Mouse (Mus musculus): ENCODE results near the gene Magi3. TPM values are rescaled to one million over a fixed set of nuclear protein-coding genes. Genes with fewer than 3 reads are reported as not detected.

Gene Magi3
- 5.0 and 5.3 TPM in 2 replicates for polyA plus RNA-seq (2016; fragmentation: Nextera tagmentation; extraction: Ambion mirVana)

GRCm38 (mm10) chr3:104220295-104220965 lies at the start of gene Magi3:
TSS of gene Magi3 (minus strand) at chr3:104220374.
- Histone ChIP-seq H3K4me1 (0 out of 2 replicates have a peak, but pooled peaks cover 7% of the 10 kb centered on the region), H3K27ac (peak within 1 kb of the TSS; percentile 93), H3K27me3 (no peaks in the 10 kb centered on the region), H3K9ac (peak within 1 kb of the TSS; percentile 64), H3K4me2 (replicated peaks) (peak within 1 kb of the TSS; percentile 92), H3K36me3 (no peaks in the 10 kb centered on the region), H3K4me3 (peak within 1 kb of the TSS; percentile 75), H3K9me3 (no peaks in the 10 kb centered on the region)
- WGBS: under 1% methylated on average over 45 of the region's 46 CpGs
- ATAC-seq (ENCODE audit: insufficient number of reproducible peaks, insufficient read depth, low FRiP score, low TSS enrichment): peak; percentile 99

DNA sequence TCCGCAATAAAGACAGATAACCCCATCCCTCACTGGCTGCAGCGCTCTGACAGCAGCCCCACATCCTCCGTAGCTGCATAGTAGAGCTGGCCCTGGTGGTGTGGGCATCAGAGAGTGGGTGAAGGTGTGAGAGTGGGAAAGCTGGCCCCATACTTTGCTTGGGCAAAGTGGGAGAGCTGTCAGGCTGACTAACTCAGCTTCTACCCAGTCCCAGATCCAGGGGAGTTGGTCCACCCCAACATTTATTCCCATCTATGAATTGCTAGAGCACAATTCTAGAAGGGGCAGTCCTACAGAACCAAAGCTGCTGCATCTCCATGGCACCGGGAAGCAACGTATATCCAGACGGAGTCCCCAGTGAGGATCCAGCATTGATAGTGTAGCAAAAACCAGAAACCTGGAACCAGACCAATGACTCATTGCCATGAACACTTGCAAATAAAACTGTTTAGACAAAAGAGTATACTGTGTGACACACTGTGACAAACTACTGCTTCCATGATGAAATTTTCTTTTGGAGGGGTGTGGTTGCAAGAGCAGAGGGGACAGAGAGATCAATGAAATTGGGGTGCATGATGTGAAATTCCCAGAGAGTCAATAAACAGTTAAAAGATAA lies 44.5 kb upstream of the Magi3 start:
- Histone ChIP-seq H3K9me3 (no peaks in the 10 kb centered on the region), H3K27ac (no peak overlapping the region), H3K36me3 (no peaks in the 10 kb centered on the region), H3K4me1 (no peaks in the 10 kb centered on the region), H3K27me3 (no peaks in the 10 kb centered on the region), H3K9ac (no peak overlapping the region), H3K4me3 (no peak overlapping the region), H3K4me2 (replicated peaks) (no peak overlapping the region)
- 85% methylated on average over 6 of the region's 6 CpGs for WGBS
- no peak for ATAC-seq (ENCODE audit: insufficient number of reproducible peaks, insufficient read depth, low FRiP score, low TSS enrichment)

GRCm38 (mm10) chr3:104260221-104260620 lies 40.0 kb upstream of the Magi3 start:
- Histone ChIP-seq H3K36me3 (no peaks in the 10 kb centered on the region), H3K4me1 (no peaks in the 10 kb centered on the region), H3K27me3 (no peaks in the 10 kb centered on the region), H3K4me3 (no peak overlapping the region), H3K9me3 (no peaks in the 10 kb centered on the region), H3K4me2 (replicated peaks) (no peak overlapping the region), H3K9ac (no peak overlapping the region), H3K27ac (no peak overlapping the region)
- 80% methylated on average over 5 of the region's 5 CpGs for WGBS
- no peak for ATAC-seq (ENCODE audit: insufficient number of reproducible peaks, insufficient read depth, low FRiP score, low TSS enrichment)

GRCm38 (mm10) chr3:104259168-104259567 lies 39.0 kb upstream of the Magi3 start:
- H3K9ac ChIP-seq: no peak overlapping the region
- no peak for ATAC-seq (ENCODE audit: insufficient number of reproducible peaks, insufficient read depth, low FRiP score, low TSS enrichment)
- no peak overlapping the region for H3K4me2 ChIP-seq (replicated peaks)
- no peak overlapping the region for H3K27ac ChIP-seq
- 75% methylated on average over 4 of the region's 4 CpGs for WGBS
- H3K4me3 ChIP-seq: no peak overlapping the region
- H3K36me3 ChIP-seq: no peaks in the 10 kb centered on the region
- no peaks in the 10 kb centered on the region for H3K9me3 ChIP-seq
- H3K27me3 ChIP-seq: no peaks in the 10 kb centered on the region
- no peaks in the 10 kb centered on the region for H3K4me1 ChIP-seq

- Histone ChIP-seq H3K27ac (no peak overlapping the region), H3K27me3 (no peaks in the 10 kb centered on the region)
- 74% methylated on average over 3 of the region's 3 CpGs for WGBS
Observed at GRCm38 (mm10) chr3:104257041-104257440, 36.9 kb upstream of the Magi3 start.

DNA sequence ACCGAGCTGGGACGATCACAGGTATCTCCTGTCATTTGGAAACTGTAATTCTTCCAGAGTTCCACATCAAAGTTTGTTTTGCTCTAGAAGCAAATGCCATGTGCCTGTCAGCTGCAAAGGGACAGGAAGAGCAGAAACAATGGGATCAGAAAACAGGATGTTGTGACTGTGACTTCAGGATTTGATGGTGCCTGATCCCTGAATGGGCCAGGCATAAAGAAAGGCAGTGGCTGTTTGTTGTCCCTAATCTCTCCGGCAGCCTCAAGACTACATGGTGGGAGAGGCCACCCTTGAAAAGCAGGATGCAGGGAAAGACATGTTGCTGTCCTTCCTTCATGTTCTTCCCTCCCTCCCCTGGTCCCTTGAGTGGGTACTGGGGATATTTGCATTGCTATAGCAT lies 33.6 kb upstream of the Magi3 start:
- Histone ChIP-seq H3K4me2 (replicated peaks) (no peak overlapping the region), H3K4me1 (no peaks in the 10 kb centered on the region), H3K9me3 (no peaks in the 10 kb centered on the region), H3K27ac (no peak overlapping the region), H3K27me3 (no peaks in the 10 kb centered on the region), H3K9ac (no peak overlapping the region), H3K4me3 (no peak overlapping the region), H3K36me3 (no peaks in the 10 kb centered on the region)
- no peak for ATAC-seq (ENCODE audit: insufficient number of reproducible peaks, insufficient read depth, low FRiP score, low TSS enrichment)
- 44% methylated on average over 3 of the region's 3 CpGs for WGBS

More at GRCm38 (mm10) chr3:104257041-104257440, 36.9 kb upstream of the Magi3 start:
- Histone ChIP-seq H3K4me1 (no peaks in the 10 kb centered on the region), H3K4me3 (no peak overlapping the region), H3K9ac (no peak overlapping the region), H3K36me3 (no peaks in the 10 kb centered on the region), H3K9me3 (no peaks in the 10 kb centered on the region), H3K4me2 (replicated peaks) (no peak overlapping the region)
- no peak for ATAC-seq (ENCODE audit: insufficient number of reproducible peaks, insufficient read depth, low FRiP score, low TSS enrichment)

DNA sequence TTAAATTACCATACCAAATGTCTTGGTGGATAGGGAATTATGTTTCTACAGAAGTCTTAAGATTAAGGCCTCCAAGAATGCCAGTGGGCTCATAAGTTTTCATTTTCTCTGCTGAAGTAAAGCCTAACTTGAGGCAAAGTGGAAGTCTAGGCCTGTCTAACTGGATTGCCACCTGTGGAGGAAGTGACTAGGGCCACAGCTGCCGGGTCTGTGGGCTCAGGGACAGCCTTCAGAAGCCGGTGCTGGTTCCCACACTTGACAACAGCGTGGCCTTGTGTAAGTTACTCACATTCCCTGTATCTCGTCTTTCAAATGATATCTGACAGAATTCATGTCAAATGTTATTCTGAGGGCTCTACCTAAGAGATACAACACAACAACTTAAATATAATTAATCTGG lies 27.7 kb upstream of the Magi3 start:
- 60% methylated on average over 4 of the region's 4 CpGs for WGBS
- Histone ChIP-seq H3K36me3 (no peaks in the 10 kb centered on the region), H3K4me3 (no peak overlapping the region), H3K27ac (no peak overlapping the region), H3K9ac (no peak overlapping the region), H3K4me2 (replicated peaks) (no peak overlapping the region), H3K9me3 (no peaks in the 10 kb centered on the region), H3K4me1 (no peaks in the 10 kb centered on the region), H3K27me3 (no peaks in the 10 kb centered on the region; the same call in 1 of the 2 replicates)
- no peak for ATAC-seq (ENCODE audit: insufficient number of reproducible peaks, insufficient read depth, low FRiP score, low TSS enrichment)

DNA sequence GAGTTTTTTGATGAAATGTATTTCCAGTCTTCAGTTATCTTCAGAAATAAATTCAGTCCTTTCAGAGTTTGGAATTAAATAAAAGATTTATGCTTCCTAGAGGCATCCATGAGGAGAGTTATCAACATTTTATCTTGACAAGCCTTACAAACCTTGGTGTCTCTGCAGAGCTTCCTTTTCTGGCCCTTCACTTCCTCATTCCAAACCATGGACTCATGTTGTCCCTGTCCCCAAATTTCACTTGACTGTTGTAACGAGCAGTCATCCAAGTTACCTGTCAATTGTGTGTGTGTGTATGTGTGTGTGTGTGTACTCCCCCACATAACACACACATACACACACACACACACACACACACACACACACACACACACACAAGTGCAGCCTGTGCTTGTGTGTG lies 26.9 kb upstream of the Magi3 start:
- H3K9me3 ChIP-seq: no peaks in the 10 kb centered on the region
- ATAC-seq (ENCODE audit: insufficient number of reproducible peaks, insufficient read depth, low FRiP score, low TSS enrichment): no peak
- no peaks in the 10 kb centered on the region for H3K36me3 ChIP-seq
- WGBS: 82% methylated on average over 1 of the region's 1 CpGs
- H3K4me3 ChIP-seq: no peak overlapping the region
- no peak overlapping the region for H3K27ac ChIP-seq
- no peaks in the 10 kb centered on the region for H3K4me1 ChIP-seq
- no peaks in the 10 kb centered on the region; the same call in 1 of the 2 replicates for H3K27me3 ChIP-seq
- no peak overlapping the region for H3K4me2 ChIP-seq (replicated peaks)
- H3K9ac ChIP-seq: no peak overlapping the region

DNA sequence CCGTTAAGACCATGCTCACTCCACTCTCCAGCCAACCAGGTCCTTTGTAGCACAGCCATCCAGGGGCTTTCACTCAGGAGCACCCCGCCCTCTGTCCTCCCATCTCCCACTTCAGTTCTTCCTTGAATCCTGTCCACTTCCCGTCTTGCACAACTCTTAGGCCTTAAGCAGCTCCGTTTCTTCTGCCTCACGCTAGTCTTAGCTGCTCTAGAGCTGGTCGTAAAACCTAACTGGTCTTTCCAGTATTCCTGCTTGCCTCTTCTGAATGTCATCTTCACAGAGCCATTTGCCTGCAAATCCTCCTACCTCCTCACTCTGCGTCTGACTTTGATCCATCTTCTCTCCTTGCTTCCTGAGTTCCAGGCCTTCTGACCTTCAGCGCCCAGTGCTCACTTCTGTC lies 24.2 kb upstream of the Magi3 start:
- Histone ChIP-seq H3K9ac (no peak overlapping the region), H3K27me3 (no peaks in the 10 kb centered on the region; the same call in 1 of the 2 replicates), H3K4me2 (replicated peaks) (no peak overlapping the region), H3K4me1 (no peaks in the 10 kb centered on the region), H3K4me3 (no peak overlapping the region), H3K27ac (no peak overlapping the region), H3K9me3 (no peaks in the 10 kb centered on the region), H3K36me3 (no peaks in the 10 kb centered on the region)
- no peak for ATAC-seq (ENCODE audit: insufficient number of reproducible peaks, insufficient read depth, low FRiP score, low TSS enrichment)
- 87% methylated on average over 8 of the region's 8 CpGs for WGBS

DNA sequence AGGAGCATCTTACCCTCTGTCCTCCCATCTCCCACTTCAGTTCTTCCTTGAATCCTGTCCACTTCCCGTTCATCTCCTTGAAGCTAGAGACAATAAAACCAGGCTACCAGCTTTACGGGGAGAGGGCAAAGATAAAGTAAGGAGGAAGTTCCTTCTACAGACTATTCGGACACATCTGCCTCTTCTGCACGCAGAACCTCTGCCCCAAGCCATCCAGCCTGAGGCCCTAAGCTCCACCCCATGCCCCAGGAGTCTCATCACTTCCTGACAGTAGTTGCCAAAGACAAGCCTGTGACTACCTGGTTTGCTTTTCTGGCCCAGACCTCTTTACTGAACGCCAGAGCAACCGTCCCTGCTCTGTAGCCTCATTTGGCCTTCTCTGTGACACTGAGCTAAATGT lies 23.8 kb upstream of the Magi3 start:
- H3K4me3 ChIP-seq: no peak overlapping the region
- no peak overlapping the region for H3K27ac ChIP-seq
- WGBS: 85% methylated on average over 6 of the region's 6 CpGs
- no peaks in the 10 kb centered on the region for H3K9me3 ChIP-seq
- no peak for ATAC-seq (ENCODE audit: insufficient number of reproducible peaks, insufficient read depth, low FRiP score, low TSS enrichment)
- no peaks in the 10 kb centered on the region for H3K4me1 ChIP-seq
- no peak overlapping the region for H3K9ac ChIP-seq
- no peaks in the 10 kb centered on the region for H3K36me3 ChIP-seq
- no peaks in the 10 kb centered on the region; the same call in 1 of the 2 replicates for H3K27me3 ChIP-seq
- no peak overlapping the region for H3K4me2 ChIP-seq (replicated peaks)

- no peak for ATAC-seq (ENCODE audit: insufficient number of reproducible peaks, insufficient read depth, low FRiP score, low TSS enrichment)
- 82% methylated on average over 2 of the region's 2 CpGs for WGBS
- Histone ChIP-seq H3K9me3 (no peaks in the 10 kb centered on the region), H3K4me2 (replicated peaks) (no peak overlapping the region), H3K4me3 (no peak overlapping the region), H3K36me3 (no peaks in the 10 kb centered on the region), H3K4me1 (no peaks in the 10 kb centered on the region), H3K27ac (no peak overlapping the region), H3K9ac (no peak overlapping the region), H3K27me3 (no peaks in the 10 kb centered on the region)
Observed at GRCm38 (mm10) chr3:104239785-104240184, 19.6 kb upstream of the Magi3 start.

DNA sequence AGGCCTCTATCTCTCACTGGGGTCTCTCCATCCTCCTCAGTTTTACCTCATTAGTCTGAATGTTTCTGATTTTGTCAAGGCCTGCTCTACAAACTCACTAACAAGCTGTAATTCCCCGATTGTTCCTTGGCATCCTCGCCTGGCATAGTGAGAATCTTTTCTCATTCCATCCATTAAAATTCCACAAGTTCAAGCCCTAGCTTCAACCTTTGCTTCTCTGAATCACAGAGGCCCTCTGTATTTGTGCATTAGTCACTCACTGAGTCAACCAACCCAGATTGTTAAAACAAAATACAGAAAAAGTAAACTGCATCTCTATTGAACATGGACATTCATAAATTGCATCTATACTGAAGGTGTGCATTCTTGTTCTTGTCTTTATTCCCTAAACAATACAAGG lies 19.2 kb upstream of the Magi3 start:
- H3K9me3 ChIP-seq: no peaks in the 10 kb centered on the region
- no peak overlapping the region for H3K4me2 ChIP-seq (replicated peaks)
- no peaks in the 10 kb centered on the region for H3K4me1 ChIP-seq
- H3K9ac ChIP-seq: no peak overlapping the region
- WGBS: 88% methylated on average over 2 of the region's 2 CpGs
- no peak overlapping the region for H3K4me3 ChIP-seq
- no peak overlapping the region for H3K27ac ChIP-seq
- H3K27me3 ChIP-seq: no peaks in the 10 kb centered on the region
- ATAC-seq (ENCODE audit: insufficient number of reproducible peaks, insufficient read depth, low FRiP score, low TSS enrichment): no peak
- no peaks in the 10 kb centered on the region for H3K36me3 ChIP-seq
